ENCODE assay signal across 8 mouse cellular contexts in the genomic region with DNA sequence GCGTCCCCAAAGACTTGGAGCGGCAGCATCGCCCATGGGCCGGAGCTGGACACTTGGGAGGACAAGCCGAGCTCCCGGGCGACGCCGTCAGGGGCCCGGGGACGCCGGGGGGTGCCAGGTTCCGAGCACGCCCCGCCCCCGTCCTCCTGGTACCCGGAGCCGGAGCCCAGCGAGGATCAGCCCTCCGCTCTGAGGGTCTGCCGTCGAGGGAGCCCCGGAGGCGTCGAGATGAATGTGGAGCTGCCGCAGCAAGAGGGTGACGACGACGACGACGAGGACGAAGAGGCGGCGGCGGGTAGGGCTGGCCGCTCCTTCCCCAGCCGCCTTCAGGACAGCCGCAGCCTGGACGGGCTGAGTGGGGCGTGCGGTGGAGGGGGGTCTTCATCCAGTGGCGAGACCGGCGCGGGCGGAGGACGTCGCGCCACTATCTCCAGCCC. TPM values are rescaled to one million over a fixed set of nuclear protein-coding genes. Genes with fewer than 3 reads are reported as not detected.
DNase-seq lines count a peak whose midpoint lies in the region; ATAC-seq lines count a peak whose summit lies in the region.

No protein-coding gene starts in this region.

- H3K4me2 ChIP-seq in forebrain, embryonic 14.5 days (ENCODE audit: low read length), result peak overlapping the region; percentile 91
- peak overlapping the region; percentile 96 for H3K4me2 ChIP-seq in limb, embryonic 11.5 days (ENCODE audit: low read depth, severe bottlenecking)
- peak overlapping the region; percentile 79 for H3K4me2 ChIP-seq in neural tube, embryonic 14.5 days (ENCODE audit: low read depth, low read length)

- H3K9me3 ChIP-seq in forebrain, embryonic 14.5 days (replicated peaks; ENCODE audit: control insufficient read depth, low read length), result no peaks in the 10 kb centered on the region
- no peaks in the 10 kb centered on the region for H3K9me3 ChIP-seq in limb, embryonic 11.5 days (ENCODE audit: control insufficient read depth, low read length)
- H3K9me3 ChIP-seq in neural tube, embryonic 14.5 days (ENCODE audit: control insufficient read depth, low read length), result no peaks in the 10 kb centered on the region

- no peaks in the 10 kb centered on the region for H3K27me3 ChIP-seq in forebrain, embryonic 14.5 days (replicated peaks; ENCODE audit: control insufficient read depth, insufficient read depth, low read length)
- H3K27me3 ChIP-seq in limb, embryonic 11.5 days (ENCODE audit: control insufficient read depth, insufficient read depth, low read length), result no peaks in the 10 kb centered on the region
- H3K27me3 ChIP-seq in neural tube, embryonic 14.5 days (ENCODE audit: control insufficient read depth, insufficient read depth, low read length), result no peaks in the 10 kb centered on the region

- H3K36me3 ChIP-seq in forebrain, embryonic 14.5 days (ENCODE audit: control insufficient read depth, insufficient read depth, low read length), result no peaks in the 10 kb centered on the region
- H3K36me3 ChIP-seq in limb, embryonic 11.5 days (ENCODE audit: control insufficient read depth, insufficient read depth, low read length), result no peaks in the 10 kb centered on the region
- no peaks in the 10 kb centered on the region for H3K36me3 ChIP-seq in neural tube, embryonic 14.5 days (ENCODE audit: control insufficient read depth, insufficient read depth, low read length)

- H3K27ac ChIP-seq in forebrain, embryonic 14.5 days (ENCODE audit: low read depth, low read length), result peak overlapping the region; percentile 78
- peak overlapping the region; percentile 59; the same call in 1 of the 2 replicates for H3K27ac ChIP-seq in limb, embryonic 11.5 days (replicated peaks; ENCODE audit: low read depth, low read length)
- H3K27ac ChIP-seq in neural tube, embryonic 14.5 days (ENCODE audit: low read depth, low read length), result peak overlapping the region; percentile 91

- peak overlapping the region; percentile 87 for H3K4me3 ChIP-seq in forebrain, embryonic 14.5 days (ENCODE audit: low read depth, low read length)
- H3K4me3 ChIP-seq in limb, embryonic 11.5 days (ENCODE audit: low read depth, low read length), result peak overlapping the region; percentile 95
- H3K4me3 ChIP-seq in neural tube, embryonic 14.5 days (ENCODE audit: low read depth, low read length), result peak overlapping the region; percentile 85

- WGBS in forebrain, embryonic 14.5 days, result under 1% methylated on average over 32 of the region's 49 CpGs
- under 1% methylated on average over 49 of the region's 49 CpGs for WGBS in limb, embryonic 11.5 days
- 0% methylated on average over 33 of the region's 49 CpGs for WGBS in neural tube, embryonic 14.5 days

- peaks cover 15% of the 10 kb centered on the region for H3K4me1 ChIP-seq in forebrain, embryonic 14.5 days (ENCODE audit: control insufficient read depth, insufficient read depth, low read length)
- peaks cover 26% of the 10 kb centered on the region for H3K4me1 ChIP-seq in limb, embryonic 11.5 days (ENCODE audit: control insufficient read depth, insufficient read depth, low read length)
- H3K4me1 ChIP-seq in neural tube, embryonic 14.5 days (ENCODE audit: control insufficient read depth, insufficient read depth, low read length), result peaks cover 23% of the 10 kb centered on the region

- ATAC-seq in forebrain, embryonic 14.5 days, result peak; percentile 29
- 0 out of 2 replicates have a peak, but pooled peaks have one; percentile 1 for ATAC-seq in limb, embryonic 11.5 days (ENCODE audit: insufficient number of reproducible peaks, low FRiP score, low TSS enrichment, low read depth)
- ATAC-seq in neural tube, embryonic 14.5 days (ENCODE audit: low read depth), result peak; percentile 24

- peak overlapping the region; percentile 83 for H3K9ac ChIP-seq in forebrain, embryonic 14.5 days (ENCODE audit: low read length)
- peak overlapping the region; percentile 78 for H3K9ac ChIP-seq in limb, embryonic 11.5 days (ENCODE audit: low read length)
- peak overlapping the region; percentile 80 for H3K9ac ChIP-seq in neural tube, embryonic 14.5 days (replicated peaks; ENCODE audit: low read depth, low read length)

- DNase-seq in embryo, embryonic 10.5 days (ENCODE audit: low spot score), result peak; percentile 65
- no peak for DNase-seq in embryo, embryonic 9.5 days (ENCODE audit: extremely low spot score)
- peak; percentile 59 for DNase-seq in right cerebral cortex, postnatal 4 days
- no peak for DNase-seq in right cerebral cortex, postnatal 25 days
- DNase-seq in forebrain, embryonic 14.5 days (ENCODE audit: low spot score), result peak; percentile 59
- DNase-seq in limb, embryonic 11.5 days (ENCODE audit: low spot score), result peak; percentile 63
- DNase-seq in urinary bladder, adult 18-20 months (ENCODE audit: low spot score in 2 of 2), result no peak

RNA-seq across cellular contexts. Expression of a gene that starts 0.5 kb away (rescaled TPM):
- 10.7 and 13.9 TPM in 2 replicates for polyA plus RNA-seq in forebrain, embryonic 14.5 days (2014; fragmentation: Nextera tagmentation; extraction: Ambion mirVana)
- 6.2 and 7.0 TPM in 2 replicates for polyA plus RNA-seq in limb, embryonic 11.5 days (2014; fragmentation: Nextera tagmentation; extraction: Ambion mirVana)
- polyA plus RNA-seq in neural tube, embryonic 14.5 days (2014; fragmentation: Nextera tagmentation; extraction: Ambion mirVana), result 16.1 and 17.7 TPM in 2 replicates

RNA-seq across cellular contexts. Expression of a gene that starts 10.6 kb away (rescaled TPM):
- polyA plus RNA-seq in forebrain, embryonic 14.5 days (2014; fragmentation: Nextera tagmentation; extraction: Ambion mirVana), result 45.2 and 49.6 TPM in 2 replicates
- polyA plus RNA-seq in limb, embryonic 11.5 days (2014; fragmentation: Nextera tagmentation; extraction: Ambion mirVana), result 34.6 and 36.7 TPM in 2 replicates
- polyA plus RNA-seq in neural tube, embryonic 14.5 days (2014; fragmentation: Nextera tagmentation; extraction: Ambion mirVana), result 24.7 and 27.7 TPM in 2 replicates

RNA-seq across cellular contexts. Expression of a gene that starts 14.5 kb away (rescaled TPM):
- 69.2 and 74.0 TPM in 2 replicates for polyA plus RNA-seq in forebrain, embryonic 14.5 days (2014; fragmentation: Nextera tagmentation; extraction: Ambion mirVana)
- 171 and 178 TPM in 2 replicates for polyA plus RNA-seq in limb, embryonic 11.5 days (2014; fragmentation: Nextera tagmentation; extraction: Ambion mirVana)
- polyA plus RNA-seq in neural tube, embryonic 14.5 days (2014; fragmentation: Nextera tagmentation; extraction: Ambion mirVana), result 8.7 and 12.8 TPM in 2 replicates

RNA-seq across cellular contexts. Expression of a gene that starts 28.3 kb away (rescaled TPM):
- polyA plus RNA-seq in forebrain, embryonic 14.5 days (2014; fragmentation: Nextera tagmentation; extraction: Ambion mirVana), result 124 and 188 TPM in 2 replicates
- polyA plus RNA-seq in limb, embryonic 11.5 days (2014; fragmentation: Nextera tagmentation; extraction: Ambion mirVana), result 64.2 and 73.3 TPM in 2 replicates
- polyA plus RNA-seq in neural tube, embryonic 14.5 days (2014; fragmentation: Nextera tagmentation; extraction: Ambion mirVana), result 337 and 385 TPM in 2 replicates

RNA-seq across cellular contexts. Expression of a gene that starts 35.0 kb away (rescaled TPM):
- 6.8 and 11.6 TPM in 2 replicates for polyA plus RNA-seq in forebrain, embryonic 14.5 days (2014; fragmentation: Nextera tagmentation; extraction: Ambion mirVana)
- 8.0 and 9.1 TPM in 2 replicates for polyA plus RNA-seq in limb, embryonic 11.5 days (2014; fragmentation: Nextera tagmentation; extraction: Ambion mirVana)
- 6.5 and 9.4 TPM in 2 replicates for polyA plus RNA-seq in neural tube, embryonic 14.5 days (2014; fragmentation: Nextera tagmentation; extraction: Ambion mirVana)

Comparison
In these comparisons a context has a peak if more than half of its experiments do, and no peak if none do; other contexts are left out.
1. DNase-seq: peak in embryo, embryonic 10.5 days (single experiment), right cerebral cortex, postnatal 4 days (single experiment), forebrain, embryonic 14.5 days (single experiment) and limb, embryonic 11.5 days (single experiment); none in embryo, embryonic 9.5 days (single experiment), right cerebral cortex, postnatal 25 days (single experiment) and urinary bladder, adult 18-20 months (0 of 2).
2. Peak in every context shown above with its lines, with median percentiles within 50 percentile points of each other: ATAC-seq, H3K27ac ChIP-seq, H3K4me2 ChIP-seq, H3K4me3 ChIP-seq and H3K9ac ChIP-seq.